Mouse (Mus musculus) heart, adult 2 months (tissue): ENCODE measurements around the gene Lif.

Experiments used
- CTCF ChIP-seq: fragments of 200-600 bp; IDR thresholded peaks from 2 replicates; pipeline ENCODE4 v1.8.1; 2022; ENCODE audit warnings: antibody characterized with exemption, mild to moderate bottlenecking, moderate library complexity
- EP300 ChIP-seq: fragments of 200-500 bp; IDR thresholded peaks from 2 replicates; pipeline ENCODE4 v1.6.1; 2011; ENCODE audit warnings: low read depth, low read length, control low read depth; ENCODE audit not compliant: insufficient read depth
- POLR2A ChIP-seq: fragments of 200-500 bp; IDR thresholded peaks from 2 replicates; pipeline ENCODE4 v1.6.1; 2011; ENCODE audit warnings: mild to moderate bottlenecking, low read depth, low read length, control low read depth; ENCODE audit not compliant: insufficient read depth

DNA sequence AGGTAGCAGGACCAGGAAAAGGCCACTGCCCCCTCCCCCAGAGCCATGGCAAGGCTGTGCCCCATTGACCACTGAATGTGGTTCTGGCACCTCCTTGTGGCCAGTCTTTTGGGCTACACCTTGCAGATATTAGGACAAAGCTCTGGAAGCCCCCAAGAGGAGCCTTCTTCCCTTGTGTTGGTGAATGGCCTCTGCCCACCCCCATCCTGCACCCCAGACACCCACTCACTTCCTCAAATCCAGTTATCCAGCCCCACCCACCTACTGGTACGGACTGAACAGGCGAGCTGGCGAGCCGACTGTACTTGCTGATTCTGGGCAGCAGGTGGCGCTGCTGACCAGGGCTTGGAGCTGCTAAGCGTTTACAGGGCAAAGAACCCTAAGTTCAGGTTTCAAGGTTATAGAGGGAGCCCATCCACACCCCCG lies 1.3 kb downstream of the Lif start:
- TF ChIP-seq CTCF: peak; percentile 96; the same call in 1 of the 2 replicates
- no peak for TF ChIP-seq POLR2A
- TF ChIP-seq EP300: peak; percentile 97
